Mouse (Mus musculus) heart, postnatal 0 days (tissue): Measurements from ENCODE around the gene Olfr532. TPM values are rescaled to one million over a fixed set of nuclear protein-coding genes. Genes with fewer than 3 reads are reported as not detected.

ENCODE experiments used
- ATAC-seq: fragments of 200-750 bp; cut with Nextera tagmentation; 2 replicates; pipeline ENCODE4 v1.8.0; 2017; ENCODE audit warnings: low read depth, moderate number of reproducible peaks, moderate library complexity; ENCODE audit not compliant: insufficient read depth
- DNase-seq: peaks from one replicate; pipeline ENCODE4 v3.0.0-alpha.2; 2016; ENCODE audit warnings: low spot score
- H3K27ac ChIP-seq: fragments of 300-500 bp; sonication (generic); 2 replicates; pipeline ENCODE4 v1.5.1; 2014; ENCODE audit warnings: low read depth, mild to moderate bottlenecking
- H3K27me3 ChIP-seq: fragments of 300-500 bp; sonication (generic); 2 replicates; pipeline ENCODE4 v1.6.1; 2014; ENCODE audit warnings: low read length, mixed read lengths; ENCODE audit not compliant: control insufficient read depth, insufficient read depth
- H3K36me3 ChIP-seq: fragments of 300-500 bp; sonication (generic); replicated peaks from 2 replicates; pipeline ENCODE4 v1.6.1; 2014; ENCODE audit warnings: low read length, mixed read lengths; ENCODE audit not compliant: control insufficient read depth, insufficient read depth
- H3K4me1 ChIP-seq: fragments of 300-500 bp; sonication (generic); 2 replicates; pipeline ENCODE4 v1.6.1; 2014; ENCODE audit warnings: antibody characterized with exemption; ENCODE audit not compliant: control insufficient read depth, insufficient read depth
- H3K4me2 ChIP-seq: fragments of 300-500 bp; sonication (generic); 2 replicates; pipeline ENCODE4 v1.6.1; 2014; ENCODE audit warnings: low read depth, mild to moderate bottlenecking, low read length, moderate library complexity
- H3K4me3 ChIP-seq: fragments of 300-500 bp; sonication (generic); 2 replicates; pipeline ENCODE4 v1.5.1; 2014; ENCODE audit warnings: low read depth, low read length
- H3K9ac ChIP-seq: fragments of 300-500 bp; sonication (generic); replicated peaks from 2 replicates; pipeline ENCODE4 v1.6.1; 2014; ENCODE audit warnings: low read depth, low read length, mixed read lengths
- H3K9me3 ChIP-seq: fragments of 300-500 bp; sonication (generic); replicated peaks from 2 replicates; pipeline ENCODE4 v1.6.1; 2016; ENCODE audit warnings: low read length; ENCODE audit not compliant: control insufficient read depth
- CTCF ChIP-seq: IDR thresholded peaks from 2 replicates; pipeline ENCODE4 v1.5.1; 2016; ENCODE audit warnings: antibody characterized with exemption, control low read depth, low read depth
- EP300 ChIP-seq: IDR thresholded peaks from 2 replicates; pipeline ENCODE4 v1.6.1; 2016; ENCODE audit warnings: antibody characterized with exemption, low read depth
- WGBS: fragments of 180-500 bp; shearing (Covaris S2); extraction: QIAGEN DNeasy Blood & Tissue Kit; methylation state at CpG from one replicate; pipeline ENCODE4 v1.1.7; 2014; 5-methylcytosine and 5-hydroxymethylcytosine counted together
- polyA plus RNA-seq: library from polyadenylated mRNA; unstranded; fragments of >200 nt; fragmentation: Nextera tagmentation; extraction: Ambion mirVana; gene quantifications from 2 replicates; pipeline ENCODE4 v1.2.1, GENCODE M21; 2015
- total RNA-seq: library from RNA; depleted of rRNA; stranded (reverse); fragments of >200 nt; gene quantifications from 2 replicates; pipeline ENCODE4 v1.2.3, GENCODE M21; 2014; ENCODE audit warnings: low replicate concordance; rRNA removed

Olfr532 gene
- total and polyA plus RNA-seq, 2 experiments from 2014 or later, result not detected

DNA sequence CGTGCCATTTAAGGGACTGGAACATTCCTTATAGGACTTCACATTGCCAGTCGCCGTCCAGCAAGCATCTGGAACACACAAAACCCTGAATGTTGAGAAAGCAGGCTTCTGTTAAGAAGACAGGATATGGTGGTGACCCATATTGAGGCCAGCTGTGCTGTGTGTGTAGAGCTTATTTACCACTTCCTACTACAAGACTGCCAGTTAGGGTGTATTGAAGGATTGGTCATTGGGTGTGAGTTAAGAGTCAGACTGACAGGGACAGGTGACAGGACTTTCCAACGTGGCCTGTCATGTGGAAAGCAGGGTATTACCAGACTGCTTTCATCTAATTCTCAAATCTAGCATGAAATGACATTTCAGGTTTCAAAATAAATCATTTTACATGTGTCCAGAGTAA lies 47.1 kb downstream of the Olfr532 start:
- no peak overlapping the region for H3K4me2 ChIP-seq
- ATAC-seq (no peak), DNase-seq (no peak)
- no peaks in the 10 kb centered on the region for H3K36me3 ChIP-seq
- TF ChIP-seq EP300 (no peak), CTCF (no peak)
- H3K4me3 ChIP-seq, result no peak overlapping the region
- H3K9ac ChIP-seq, result no peak overlapping the region
- no peaks in the 10 kb centered on the region for H3K9me3 ChIP-seq
- H3K27ac ChIP-seq, result no peak overlapping the region
- H3K4me1 ChIP-seq, result no peaks in the 10 kb centered on the region
- 67% methylated on average over 4 of the region's 4 CpGs for WGBS
- no peaks in the 10 kb centered on the region for H3K27me3 ChIP-seq

Other genes with a start within 250 kb of the Olfr532 start
- gene Olfr523, start 248.4 kb downstream of the Olfr532 start, total RNA-seq, result not detected in 2 replicates
- not detected in 2 replicates for gene Olfr523, start 248.4 kb downstream of the Olfr532 start, polyA plus RNA-seq
- gene Olfr524, start 215.7 kb downstream of the Olfr532 start, total RNA-seq, result not detected in 2 replicates
- not detected in 2 replicates for gene Olfr524, start 215.7 kb downstream of the Olfr532 start, polyA plus RNA-seq
- 2.4 TPM in 1 of 2 replicates, not detected in the other for gene Cd163l1, start 203.4 kb downstream of the Olfr532 start, total RNA-seq
- gene Cd163l1, start 203.4 kb downstream of the Olfr532 start, polyA plus RNA-seq, result not detected in 2 replicates
- 0.35 TPM in 1 of 2 replicates, not detected in the other for gene 5830411N06Rik, start 174.4 kb downstream of the Olfr532 start, total RNA-seq
- not detected in 2 replicates for gene 5830411N06Rik, start 174.4 kb downstream of the Olfr532 start, polyA plus RNA-seq
- not detected in 2 replicates for gene Olfr525, start 100.8 kb downstream of the Olfr532 start, total RNA-seq
- not detected in 2 replicates for gene Olfr525, start 100.8 kb downstream of the Olfr532 start, polyA plus RNA-seq
- not detected in 2 replicates for gene Olfr527, start 87.6 kb downstream of the Olfr532 start, total RNA-seq
- gene Olfr527, start 87.6 kb downstream of the Olfr532 start, polyA plus RNA-seq, result not detected in 2 replicates
- gene Olfr60, start 60.0 kb downstream of the Olfr532 start, total RNA-seq, result not detected in 2 replicates
- not detected in 2 replicates for gene Olfr60, start 60.0 kb downstream of the Olfr532 start, polyA plus RNA-seq
- gene Olfr530, start 45.3 kb downstream of the Olfr532 start, total RNA-seq, result not detected in 2 replicates
- not detected in 2 replicates for gene Olfr530, start 45.3 kb downstream of the Olfr532 start, polyA plus RNA-seq
- gene Olfr531, start 18.7 kb downstream of the Olfr532 start, total RNA-seq, result not detected in 2 replicates
- not detected in 2 replicates for gene Olfr531, start 18.7 kb downstream of the Olfr532 start, polyA plus RNA-seq
- not detected in 2 replicates for gene Olfr533, start 41.7 kb upstream of the Olfr532 start, total RNA-seq
- gene Olfr533, start 41.7 kb upstream of the Olfr532 start, polyA plus RNA-seq, result not detected in 2 replicates
- gene Olfr535, start 62.6 kb upstream of the Olfr532 start, total RNA-seq, result not detected in 2 replicates
- not detected in 2 replicates for gene Olfr535, start 62.6 kb upstream of the Olfr532 start, polyA plus RNA-seq
- not detected in 2 replicates for gene Olfr536, start 85.8 kb upstream of the Olfr532 start, total RNA-seq
- not detected in 2 replicates for gene Olfr536, start 85.8 kb upstream of the Olfr532 start, polyA plus RNA-seq
- not detected in 2 replicates for gene Olfr538, start 146.2 kb upstream of the Olfr532 start, total RNA-seq
- gene Olfr538, start 146.2 kb upstream of the Olfr532 start, polyA plus RNA-seq, result not detected in 2 replicates
- not detected in 2 replicates for gene Olfr46, start 179.6 kb upstream of the Olfr532 start, total RNA-seq
- gene Olfr46, start 179.6 kb upstream of the Olfr532 start, polyA plus RNA-seq, result not detected in 2 replicates
- gene Olfr61, start 207.3 kb upstream of the Olfr532 start, total RNA-seq, result not detected in 2 replicates
- not detected in 2 replicates for gene Olfr61, start 207.3 kb upstream of the Olfr532 start, polyA plus RNA-seq
- gene Olfr53, start 224.8 kb upstream of the Olfr532 start, total RNA-seq, result not detected in 2 replicates
- not detected in 2 replicates for gene Olfr53, start 224.8 kb upstream of the Olfr532 start, polyA plus RNA-seq
- not detected in 2 replicates for gene Olfr539, start 238.3 kb upstream of the Olfr532 start, total RNA-seq
- not detected in 2 replicates for gene Olfr539, start 238.3 kb upstream of the Olfr532 start, polyA plus RNA-seq